15 mouse cellular contexts compared by ENCODE assay signal in the genomic region with DNA sequence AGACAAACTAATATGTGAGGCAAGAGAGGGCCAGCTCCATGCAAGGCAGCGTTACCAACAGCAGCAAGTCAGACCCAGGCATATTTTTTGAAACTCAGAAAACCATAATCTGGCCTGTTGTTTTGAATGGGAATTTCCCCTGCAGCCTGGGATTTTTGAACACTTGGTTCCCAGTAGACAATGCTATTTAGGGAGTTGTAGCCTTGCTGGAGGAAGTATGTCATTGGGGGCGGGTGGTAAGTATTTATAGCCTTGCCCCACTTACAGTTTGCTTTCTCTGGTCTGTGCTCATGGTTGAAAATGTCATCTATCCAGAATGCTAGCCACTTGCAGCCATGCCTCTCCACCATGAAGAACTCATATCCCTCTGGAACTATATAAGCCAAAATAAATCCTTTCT.
DNase-seq lines count a peak whose midpoint lies in the region; ATAC-seq lines count a peak whose summit lies in the region.
"Had no signal": no experiment of that assay in that cellular context is flagged by ENCODE, and none has a peak within 500 bp of the region (broad histone marks: within the 10 kb centered on the region; RNA-seq: fewer than 3 reads in every experiment).

No protein-coding gene starts in this region.

- H3K9me3 ChIP-seq in heart, embryonic 11.5 days (replicated peaks; ENCODE audit: control insufficient read depth, low read length) = no peaks in the 10 kb centered on the region
- H3K9me3 ChIP-seq in midbrain, embryonic 13.5 days = no peaks in the 10 kb centered on the region
- H3K9me3 ChIP-seq: embryonic facial prominence, embryonic 13.5 days; forebrain, embryonic 15.5 days; liver, embryonic 15.5 days; neural tube, embryonic 13.5 days had no signal

- H3K27ac ChIP-seq in heart, embryonic 11.5 days (ENCODE audit: low read depth, low read length) = peak overlapping the region; percentile 18; the same call in 1 of the 2 replicates
- H3K27ac ChIP-seq in midbrain, embryonic 13.5 days = no peak overlapping the region
- H3K27ac ChIP-seq: embryonic facial prominence, embryonic 13.5 days; forebrain, embryonic 15.5 days; liver, embryonic 15.5 days; macrophage had no signal

- no peak for ATAC-seq in heart, embryonic 11.5 days (replicated peaks; ENCODE audit: insufficient number of reproducible peaks, low FRiP score, low TSS enrichment)
- no peak for ATAC-seq in midbrain, embryonic 13.5 days
- ATAC-seq: forebrain, embryonic 15.5 days had no signal

- no peak overlapping the region for H3K4me2 ChIP-seq in heart, embryonic 11.5 days
- no peak overlapping the region for H3K4me2 ChIP-seq in midbrain, embryonic 13.5 days (replicated peaks)
- H3K4me2 ChIP-seq: embryonic facial prominence, embryonic 13.5 days; forebrain, embryonic 15.5 days; liver, embryonic 15.5 days; neural tube, embryonic 13.5 days had no signal

- H3K36me3 ChIP-seq in heart, embryonic 11.5 days (ENCODE audit: control insufficient read depth, insufficient read depth, low read length) = no peaks in the 10 kb centered on the region
- H3K36me3 ChIP-seq in midbrain, embryonic 13.5 days = no peaks in the 10 kb centered on the region
- H3K36me3 ChIP-seq: embryonic facial prominence, embryonic 13.5 days; forebrain, embryonic 15.5 days; liver, embryonic 15.5 days; neural tube, embryonic 13.5 days had no signal

- H3K9ac ChIP-seq in heart, embryonic 11.5 days (ENCODE audit: low read depth, low read length) = no peak overlapping the region
- H3K9ac ChIP-seq in midbrain, embryonic 13.5 days (replicated peaks) = no peak overlapping the region
- H3K9ac ChIP-seq: embryonic facial prominence, embryonic 13.5 days; forebrain, embryonic 15.5 days; liver, embryonic 15.5 days; neural tube, embryonic 13.5 days had no signal

- no peak overlapping the region for H3K4me3 ChIP-seq in heart, embryonic 11.5 days (ENCODE audit: low read depth, low read length)
- no peak overlapping the region for H3K4me3 ChIP-seq in midbrain, embryonic 13.5 days (replicated peaks)
- H3K4me3 ChIP-seq: embryonic facial prominence, embryonic 13.5 days; forebrain, embryonic 15.5 days; liver, embryonic 15.5 days; neural tube, embryonic 13.5 days had no signal

- WGBS in heart, embryonic 11.5 days (ENCODE audit: insufficient replicate concordance) = 63% methylated on average over 2 of the region's 2 CpGs
- 85% methylated on average over 2 of the region's 2 CpGs for WGBS in midbrain, embryonic 13.5 days

- peaks cover 15% of the 10 kb centered on the region for H3K4me1 ChIP-seq in heart, embryonic 11.5 days (ENCODE audit: control insufficient read depth, insufficient read depth, low read length)
- peaks cover 19% of the 10 kb centered on the region for H3K4me1 ChIP-seq in midbrain, embryonic 13.5 days (replicated peaks)

- DNase-seq in gastrocnemius, adult 18-20 months (ENCODE audit: low spot score) = peak; percentile 43
- DNase-seq in gastrocnemius, postnatal 25 days = no peak
- DNase-seq in spleen, postnatal 4 days (ENCODE audit: low spot score in 2 of 2) = peak; percentile 4 to 46
- no peak for DNase-seq in spleen, adult 12 weeks (ENCODE audit: low spot score)
- peak; percentile 25 for DNase-seq in skeletal muscle tissue, adult 2 months (ENCODE audit: low read depth, low spot score)
- no peak for DNase-seq in adrenal gland, postnatal 14 days
- DNase-seq: kidney, postnatal 10 days; thymus, postnatal 36 days had no signal

- H3K27me3 ChIP-seq in heart, embryonic 11.5 days (ENCODE audit: control insufficient read depth, insufficient read depth, low read length) = no peaks in the 10 kb centered on the region
- H3K27me3 ChIP-seq in midbrain, embryonic 13.5 days = no peaks in the 10 kb centered on the region
- H3K27me3 ChIP-seq: embryonic facial prominence, embryonic 13.5 days; forebrain, embryonic 15.5 days; liver, embryonic 15.5 days; neural tube, embryonic 13.5 days had no signal

Comparison
In these comparisons a context has a peak if more than half of its experiments do, and no peak if none do; other contexts are left out.
1. DNase-seq: peak in gastrocnemius, adult 18-20 months (single experiment), spleen, postnatal 4 days (2 of 2) and skeletal muscle tissue, adult 2 months (single experiment); none in gastrocnemius, postnatal 25 days (single experiment), spleen, adult 12 weeks (single experiment) and adrenal gland, postnatal 14 days (single experiment).